Mouse (Mus musculus): Measurements from ENCODE around the gene Prcp.

The Prcp gene

DNA sequence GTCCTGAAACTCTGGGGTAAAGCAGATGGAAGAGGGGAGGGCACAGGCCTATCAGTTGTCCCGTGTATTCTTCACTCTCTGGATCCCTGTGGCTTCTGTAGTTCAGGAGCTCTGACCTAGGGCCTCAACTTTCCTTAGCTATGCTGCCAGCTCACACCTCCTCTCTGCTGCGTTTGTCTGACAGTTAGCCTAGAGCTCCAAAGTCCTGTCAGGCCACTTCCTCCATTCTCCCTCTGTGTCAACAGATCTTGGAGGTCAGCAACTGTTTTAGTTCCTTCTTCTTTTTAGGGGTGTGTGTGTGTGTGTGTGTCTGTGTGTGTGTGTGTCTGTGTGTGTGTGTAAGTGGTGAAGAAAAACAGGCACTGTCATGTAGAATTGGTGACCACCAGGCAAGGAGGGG, 106.5 kb downstream of the Prcp start:
- no peak for DNase-seq (ENCODE audit: low spot score)

DNA sequence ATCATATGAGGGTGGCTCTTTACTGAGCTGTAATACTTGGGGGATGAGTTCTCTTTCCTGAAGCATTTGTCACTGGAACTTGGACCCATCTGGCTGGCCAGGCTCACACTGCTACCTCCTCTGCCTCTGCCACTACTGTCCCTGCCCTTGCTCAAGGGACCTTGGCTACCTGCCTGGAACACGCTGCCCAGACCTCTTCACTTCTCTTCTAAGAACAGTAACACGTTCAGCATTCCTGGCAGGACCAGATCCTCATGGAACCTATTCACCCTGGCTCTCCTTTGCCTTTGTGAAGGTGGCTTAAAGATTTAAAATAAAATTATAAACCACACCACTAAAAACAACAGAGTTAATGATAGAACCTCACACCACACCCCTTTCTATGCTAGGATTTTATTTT, 107.6 kb downstream of the Prcp start:
- DNase-seq (ENCODE audit: low spot score), result no peak

Data from c-Kit-positive CD71-positive TER-119-positive erythroid progenitor cells, embryonic 14.5 days (primary cell).